Mouse (Mus musculus): Measurements from ENCODE around the gene Slc29a2. TPM values are rescaled to one million over a fixed set of nuclear protein-coding genes. Genes with fewer than 3 reads are reported as not detected.

Gene Slc29a2
- 3.6 TPM for polyA plus RNA-seq (2017; shearing (Covaris generic))

DNA sequence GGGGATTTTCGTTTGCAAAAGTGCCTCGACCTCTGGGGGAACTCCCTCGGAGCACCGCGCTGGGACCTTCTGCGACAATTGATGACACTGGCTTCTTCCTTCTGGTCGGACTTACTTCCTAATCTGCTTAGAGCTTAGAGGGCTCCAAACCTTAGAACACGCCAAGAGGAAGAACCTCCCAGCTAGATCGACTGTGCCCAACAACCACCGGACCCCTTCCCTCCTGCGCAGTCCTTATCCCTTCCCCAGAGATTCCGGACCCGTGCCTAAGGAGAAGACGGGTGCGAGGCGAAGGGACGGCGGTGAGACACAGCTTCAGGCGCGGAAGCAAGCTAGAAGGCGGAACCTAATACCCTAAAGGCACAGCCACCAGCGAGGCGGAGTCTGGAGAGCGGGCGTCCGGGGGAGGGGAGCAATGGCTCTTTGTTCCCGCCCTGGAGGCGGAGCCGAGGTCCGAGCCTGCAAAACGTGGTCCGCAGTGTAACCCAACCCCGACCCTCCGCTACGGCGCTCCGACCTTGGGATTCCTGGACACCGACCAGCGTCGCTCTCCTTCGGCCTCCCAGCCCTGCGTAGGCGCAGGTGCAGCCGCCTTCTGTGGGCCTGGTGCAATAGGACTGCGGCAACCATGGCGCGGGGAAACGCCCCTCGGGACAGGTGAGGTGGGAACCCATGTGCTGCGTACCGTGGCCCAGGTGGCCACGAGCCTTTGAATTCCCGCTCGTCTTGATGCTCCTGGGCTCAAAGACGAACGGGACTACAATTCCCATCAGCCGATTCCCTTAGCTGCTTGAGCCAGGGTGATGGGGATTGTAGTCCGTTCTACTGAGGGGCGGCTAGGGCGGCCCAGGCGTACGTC is at the start of gene Slc29a2:
Slc29a2 (plus strand) TSS at position 240 of the 859 bp plus-strand sequence.

DNA sequence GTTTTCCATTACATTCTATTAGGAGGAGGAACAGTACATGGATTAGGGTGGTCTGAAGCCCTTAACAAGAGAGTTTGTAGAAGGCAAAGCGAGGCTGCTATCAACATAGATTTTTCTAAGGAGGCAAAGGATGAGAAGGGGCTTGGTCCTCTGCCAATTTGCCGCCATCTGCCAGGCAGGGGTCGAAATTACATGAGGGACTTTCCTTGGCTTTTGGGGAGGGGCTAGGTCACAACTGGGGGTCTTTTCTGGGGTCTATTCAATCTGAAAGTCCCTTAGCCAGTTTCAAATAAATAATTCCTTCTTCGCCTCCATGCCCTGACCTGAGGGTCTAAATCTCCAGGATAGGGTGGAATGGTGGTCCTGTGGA is 33.4 kb upstream of the Slc29a2 start, which contains the start of gene Npas4:
Npas4 (minus strand) TSS at position 61 of the 370 bp plus-strand sequence.

GRCm38 (mm10) chr19:5038709-5039156 is 15.1 kb downstream of the Slc29a2 start, which contains the start of the genes B4gat1 and AC124502.3:
B4gat1 (plus strand) TSS chr19:5038826.
AC124502.3 (plus strand) TSS chr19:5038891.

DNA sequence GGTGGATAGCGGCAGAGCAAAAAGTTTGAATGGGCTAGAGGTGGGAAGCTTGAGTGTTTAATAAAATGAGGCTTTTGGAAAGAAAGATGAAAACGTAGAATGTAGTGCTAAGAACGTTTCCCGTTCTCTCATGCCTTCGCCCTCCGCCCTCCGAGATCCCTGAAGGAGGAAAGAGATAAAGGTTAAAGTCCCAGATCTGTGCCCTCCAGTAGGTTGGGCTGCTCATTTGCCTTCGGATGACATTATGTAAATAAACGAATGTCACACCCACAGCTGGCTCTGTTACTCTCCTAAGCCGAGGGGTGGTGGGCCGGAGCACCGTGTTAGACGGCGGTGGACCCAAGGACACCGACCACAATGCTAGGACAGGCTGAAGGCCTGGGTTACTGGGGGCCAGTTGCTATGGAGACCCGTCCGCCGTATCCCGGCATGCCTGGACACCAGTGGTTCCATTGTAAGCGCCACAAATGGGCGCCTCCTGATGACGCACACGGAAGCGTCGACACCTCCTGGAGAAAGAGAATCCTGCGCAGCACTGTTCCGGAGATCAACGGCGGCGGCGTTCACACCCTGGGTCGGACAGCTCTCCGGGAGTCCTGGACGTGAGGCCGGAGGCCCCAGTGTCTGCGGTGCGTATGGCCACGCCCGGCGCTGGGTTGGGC is 17.3 kb downstream of the Slc29a2 start, which contains the start of gene Brms1:
Brms1 (plus strand) TSS at position 493 of the 662 bp plus-strand sequence.

GRCm38 (mm10) chr19:5050047-5050905 is 26.6 kb downstream of the Slc29a2 start, which contains the start of gene Rin1:
Rin1 (plus strand) TSS chr19:5050481.

GRCm38 (mm10) chr19:5067867-5068569 is 44.4 kb downstream of the Slc29a2 start, which contains the start of gene Cd248:
Cd248 (plus strand) TSS chr19:5068078.

Other genes with a start within 250 kb of the Slc29a2 start
- 44.2 TPM for gene Rbm4, start 230.0 kb upstream of the Slc29a2 start, polyA plus RNA-seq (2017; shearing (Covaris generic))
- gene Gm21992, start 212.2 kb upstream of the Slc29a2 start, polyA plus RNA-seq (2017; shearing (Covaris generic)), result 28.2 TPM
- 76.3 TPM for gene Rbm14, start 212.2 kb upstream of the Slc29a2 start, polyA plus RNA-seq (2017; shearing (Covaris generic))
- gene Ccs, start 184.5 kb upstream of the Slc29a2 start, polyA plus RNA-seq (2017; shearing (Covaris generic)), result 28.8 TPM
- gene Ccdc87, start 184.5 kb upstream of the Slc29a2 start, polyA plus RNA-seq (2017; shearing (Covaris generic)), result not detected
- 2.1 TPM for gene Ctsf, start 168.7 kb upstream of the Slc29a2 start, polyA plus RNA-seq (2017; shearing (Covaris generic))
- gene Actn3, start 146.0 kb upstream of the Slc29a2 start, polyA plus RNA-seq (2017; shearing (Covaris generic)), result not detected
- 4.4 TPM for gene Zdhhc24, start 145.2 kb upstream of the Slc29a2 start, polyA plus RNA-seq (2017; shearing (Covaris generic))
- gene Bbs1, start 117.2 kb upstream of the Slc29a2 start, polyA plus RNA-seq (2017; shearing (Covaris generic)), result 0.41 TPM
- 57.2 TPM for gene Dpp3, start 95.6 kb upstream of the Slc29a2 start, polyA plus RNA-seq (2017; shearing (Covaris generic))
- not detected for gene Peli3, start 80.7 kb upstream of the Slc29a2 start, polyA plus RNA-seq (2017; shearing (Covaris generic))
- gene Mrpl11, start 61.7 kb upstream of the Slc29a2 start, polyA plus RNA-seq (2017; shearing (Covaris generic)), result 37.5 TPM
- gene Npas4, start 33.5 kb upstream of the Slc29a2 start, polyA plus RNA-seq (2017; shearing (Covaris generic)), result not detected
- 1.8 TPM for gene B4gat1, start 15.0 kb downstream of the Slc29a2 start, polyA plus RNA-seq (2017; shearing (Covaris generic))
- 0.62 TPM for gene AC124502.3, start 15.0 kb downstream of the Slc29a2 start, polyA plus RNA-seq (2017; shearing (Covaris generic))
- 102 TPM for gene Brms1, start 17.5 kb downstream of the Slc29a2 start, polyA plus RNA-seq (2017; shearing (Covaris generic))
- 0.72 TPM for gene Rin1, start 26.6 kb downstream of the Slc29a2 start, polyA plus RNA-seq (2017; shearing (Covaris generic))
- not detected for gene Cd248, start 44.2 kb downstream of the Slc29a2 start, polyA plus RNA-seq (2017; shearing (Covaris generic))
- 0.88 TPM for gene Tmem151a, start 61.7 kb downstream of the Slc29a2 start, polyA plus RNA-seq (2017; shearing (Covaris generic))
- 30.1 TPM for gene Yif1a, start 64.7 kb downstream of the Slc29a2 start, polyA plus RNA-seq (2017; shearing (Covaris generic))
- 0.76 TPM for gene Cnih2, start 74.7 kb downstream of the Slc29a2 start, polyA plus RNA-seq (2017; shearing (Covaris generic))
- gene Rab1b, start 83.2 kb downstream of the Slc29a2 start, polyA plus RNA-seq (2017; shearing (Covaris generic)), result 149 TPM
- 4.3 TPM for gene Klc2, start 94.7 kb downstream of the Slc29a2 start, polyA plus RNA-seq (2017; shearing (Covaris generic))
- 92.1 TPM for gene Pacs1, start 249.3 kb downstream of the Slc29a2 start, polyA plus RNA-seq (2017; shearing (Covaris generic))